Mouse (Mus musculus): ENCODE results near the gene Ms4a3.

DNA sequence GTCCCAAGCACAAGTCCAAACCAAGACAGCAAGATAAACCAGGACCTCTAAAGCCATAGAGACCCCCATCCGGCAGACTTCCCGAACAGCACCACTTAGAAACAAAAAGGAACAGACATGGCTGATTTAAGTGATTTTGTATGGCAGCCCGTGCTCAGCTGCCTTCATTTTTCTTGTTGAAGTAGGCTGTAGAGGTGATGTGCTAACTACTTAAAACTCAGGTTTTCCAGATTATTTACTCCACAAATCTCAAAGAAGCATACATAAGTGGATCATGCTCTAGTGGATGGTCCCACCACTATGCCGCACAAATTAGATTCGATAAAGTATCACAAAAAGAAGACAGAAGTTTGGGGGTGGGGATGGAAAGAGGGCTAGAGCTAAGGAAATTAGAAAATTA, 19.8 kb upstream of the Ms4a3 start, which contains the start of gene Oosp2:
- TF ChIP-seq ZC3H11A (IDR thresholded peaks at IDR 0.05; ENCODE audit: borderline replicate concordance, low read depth, low read length) (no peak), ZNF384 (IDR thresholded peaks at IDR 0.05; ENCODE audit: low read depth, low read length) (no peak), HCFC1 (IDR thresholded peaks at IDR 0.05; ENCODE audit: borderline replicate concordance, insufficient read depth, low read length) (no peak), MAFK (IDR thresholded peaks at IDR 0.05; ENCODE audit: insufficient read depth, low read depth, low read length) (no peak)

Measured in ES-E14 (cell line).